Mouse (Mus musculus): ENCODE measurements around the gene Gm47959.

- TF ChIP-seq CTCF (IDR thresholded peaks at IDR 0.05; ENCODE audit: low read depth), result no peak
- no peak for TF ChIP-seq EP300 (IDR thresholded peaks at IDR 0.05; ENCODE audit: low read depth)
Observed at GRCm38 (mm10) chr1:82972046-82972445, 28.3 kb upstream of the Gm47959 start.
